Mouse (Mus musculus): ENCODE data around the gene Tfap2e. TPM values are rescaled to one million over a fixed set of nuclear protein-coding genes. Genes with fewer than 3 reads are reported as not detected.

Gene Tfap2e
- polyA plus RNA-seq, 1 experiment from 2014 or later = not detected

DNA sequence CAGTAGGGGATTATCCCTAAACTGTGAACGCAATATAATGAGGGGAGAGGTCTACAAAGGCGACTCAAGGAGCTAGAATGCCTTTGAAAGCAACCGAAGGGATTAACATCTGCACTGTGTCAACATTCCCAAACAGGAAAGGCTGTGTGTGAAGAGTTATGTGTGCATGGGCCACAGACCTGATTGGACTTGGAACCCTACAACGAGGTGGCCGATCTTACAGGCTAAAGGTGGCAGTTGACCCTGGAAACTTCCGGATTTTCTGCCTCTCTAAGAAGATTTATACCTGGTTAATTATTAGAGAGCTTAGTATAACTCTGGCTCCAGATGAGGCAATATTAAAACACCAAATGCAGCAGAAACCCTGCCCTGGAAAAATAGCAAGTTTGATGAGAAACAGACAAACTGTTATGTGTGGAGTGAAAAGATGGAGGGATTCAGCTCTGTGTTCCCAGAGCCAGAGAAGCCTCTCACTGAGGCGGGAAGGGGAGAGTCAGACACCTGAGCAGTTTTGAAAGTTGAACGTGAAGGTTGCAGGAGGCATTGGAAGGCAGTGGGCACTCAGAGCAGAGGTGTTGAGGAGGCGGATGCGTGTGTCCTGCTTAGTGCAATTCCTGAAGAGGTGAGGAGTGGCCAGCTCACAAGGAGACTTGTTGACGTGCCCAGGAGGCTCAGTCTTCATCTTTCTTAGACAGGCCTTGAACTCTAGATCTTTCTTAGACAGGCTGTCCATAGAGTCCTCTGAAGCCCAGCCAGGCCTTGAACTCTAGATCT lies 26.7 kb upstream of the Tfap2e start:
- Histone ChIP-seq H3K27ac (replicated peaks) (no peak overlapping the region; the same call in 1 of the 2 replicates), H3K4me1 (replicated peaks) (0 out of 2 replicates have a peak, but pooled peaks cover 3% of the 10 kb centered on the region), H3K9me3 (replicated peaks) (no peaks in the 10 kb centered on the region), H3K36me3 (replicated peaks) (peaks cover 9% of the 10 kb centered on the region), H3K27me3 (no peaks in the 10 kb centered on the region), H3K4me3 (replicated peaks) (no peak overlapping the region), H3K9ac (no peak overlapping the region), H3K4me2 (no peak overlapping the region)
- 68% methylated on average over 11 of the region's 11 CpGs for WGBS (ENCODE audit: insufficient replicate concordance)
- ATAC-seq (ENCODE audit: insufficient read depth) = 0 out of 2 replicates have a peak, but pooled peaks have one; percentile 22

DNA sequence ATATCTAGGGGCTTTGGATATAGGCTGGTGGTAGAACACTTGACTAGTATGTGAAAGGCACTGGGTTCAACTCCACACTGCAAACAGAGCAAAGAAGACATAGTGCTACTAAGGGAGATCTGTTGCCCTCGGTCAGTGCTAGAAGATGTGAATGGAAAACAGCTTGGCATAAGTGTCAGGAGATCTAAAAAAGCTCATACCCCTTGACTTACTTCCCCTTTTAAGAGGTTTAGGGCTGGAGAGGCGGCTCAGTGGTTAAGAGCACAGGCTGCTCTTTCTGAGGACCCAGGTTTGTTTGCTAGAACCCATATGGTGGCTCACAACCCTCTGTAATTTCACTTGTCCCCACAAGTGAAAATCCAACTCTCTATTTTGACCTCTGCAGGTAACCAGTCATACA lies 23.4 kb upstream of the Tfap2e start:
- Histone ChIP-seq H3K36me3 (replicated peaks) (peaks cover 9% of the 10 kb centered on the region), H3K4me2 (no peak overlapping the region), H3K4me3 (replicated peaks) (no peak overlapping the region), H3K4me1 (replicated peaks) (peaks cover 9% of the 10 kb centered on the region), H3K9me3 (replicated peaks) (no peaks in the 10 kb centered on the region), H3K9ac (no peak overlapping the region), H3K27ac (replicated peaks) (no peak overlapping the region), H3K27me3 (no peaks in the 10 kb centered on the region)
- 36% methylated on average over 2 of the region's 2 CpGs for WGBS (ENCODE audit: insufficient replicate concordance)
- ATAC-seq (ENCODE audit: insufficient read depth) = no peak

DNA sequence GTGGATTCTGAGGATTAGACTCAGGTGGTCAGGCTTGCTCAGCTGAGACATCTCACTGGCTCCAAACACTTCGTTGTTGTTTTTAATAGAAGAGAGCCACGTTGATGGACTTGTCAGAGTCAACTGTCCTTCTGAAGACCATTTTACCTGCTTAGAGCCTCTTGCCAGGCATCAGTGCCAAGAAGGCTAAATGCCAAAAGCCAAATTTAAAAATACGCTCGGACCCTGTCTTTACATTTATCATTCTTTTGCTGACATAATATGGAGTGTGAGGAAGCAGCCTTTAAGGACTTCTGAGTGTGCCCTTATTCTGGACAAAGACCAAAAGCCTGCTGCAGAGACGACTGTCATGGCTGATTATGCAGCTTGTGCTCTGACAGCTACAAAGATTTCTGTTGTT lies 22.3 kb upstream of the Tfap2e start:
- no peak overlapping the region for H3K9ac ChIP-seq
- H3K4me3 ChIP-seq (replicated peaks) = no peak overlapping the region
- WGBS (ENCODE audit: insufficient replicate concordance) = 64% methylated on average over 5 of the region's 5 CpGs
- no peaks in the 10 kb centered on the region for H3K9me3 ChIP-seq (replicated peaks)
- ATAC-seq (ENCODE audit: insufficient read depth) = no peak
- H3K36me3 ChIP-seq (replicated peaks) = peaks cover 9% of the 10 kb centered on the region
- no peak overlapping the region for H3K4me2 ChIP-seq
- H3K27ac ChIP-seq (replicated peaks) = no peak overlapping the region
- H3K4me1 ChIP-seq (replicated peaks) = peaks cover 16% of the 10 kb centered on the region
- no peaks in the 10 kb centered on the region for H3K27me3 ChIP-seq

DNA sequence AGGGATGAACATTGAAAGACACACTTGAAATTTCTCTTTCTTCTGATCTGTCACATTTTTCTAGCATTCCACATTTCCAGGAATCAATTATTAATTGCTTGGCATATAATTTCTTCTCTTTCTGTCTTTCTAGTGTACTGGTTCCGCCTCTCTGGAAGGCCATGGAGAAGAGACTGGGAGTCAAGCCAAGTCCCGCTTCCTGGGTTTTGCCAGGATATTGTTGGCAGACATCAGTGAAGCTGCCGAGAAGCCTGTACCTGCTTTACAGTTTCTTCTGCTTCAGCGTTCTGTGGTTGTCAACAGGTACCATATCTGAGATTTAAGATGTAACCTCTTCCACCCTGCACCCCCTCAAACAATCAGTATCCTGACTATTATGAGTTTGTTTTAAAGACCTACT lies 20.7 kb upstream of the Tfap2e start:
- ATAC-seq (ENCODE audit: insufficient read depth) = no peak
- Histone ChIP-seq H3K9ac (no peak overlapping the region), H3K4me3 (replicated peaks) (no peak overlapping the region), H3K36me3 (replicated peaks) (peaks cover 9% of the 10 kb centered on the region), H3K27ac (replicated peaks) (no peak overlapping the region), H3K27me3 (no peaks in the 10 kb centered on the region), H3K4me1 (replicated peaks) (peaks cover 25% of the 10 kb centered on the region), H3K9me3 (replicated peaks) (no peaks in the 10 kb centered on the region), H3K4me2 (no peak overlapping the region)
- WGBS (ENCODE audit: insufficient replicate concordance) = 69% methylated on average over 4 of the region's 4 CpGs

DNA sequence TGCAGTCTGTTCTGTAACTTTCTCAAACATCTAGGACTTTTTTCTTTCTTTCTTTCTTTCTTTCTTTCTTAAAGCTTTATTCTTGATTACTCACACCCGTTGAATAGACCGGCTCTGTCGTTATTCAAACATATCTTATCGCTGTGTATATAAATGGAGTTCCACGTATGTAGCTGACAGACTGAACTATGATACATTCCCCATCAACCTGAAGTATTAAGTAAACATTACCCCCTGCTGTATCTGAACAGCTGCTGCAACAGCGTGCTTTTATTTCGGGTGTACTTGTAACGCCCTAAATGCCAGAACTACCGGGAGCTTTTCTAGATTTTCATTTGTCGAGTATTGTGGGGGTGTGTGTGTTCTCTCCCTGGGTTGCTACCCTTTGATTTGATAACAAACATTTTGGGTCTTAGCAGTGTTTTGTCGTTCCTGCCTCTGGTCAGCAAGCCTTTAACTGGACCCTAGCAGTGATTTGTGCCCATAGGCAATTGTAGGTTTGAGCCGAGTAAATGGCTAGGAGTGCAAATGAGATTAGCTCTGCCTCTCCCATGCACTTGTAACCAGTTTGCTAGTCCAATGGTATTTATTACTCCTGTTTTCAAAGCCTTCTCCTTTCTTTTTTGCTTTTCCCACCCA lies 18.8 kb upstream of the Tfap2e start:
- 58% methylated on average over 12 of the region's 12 CpGs for WGBS (ENCODE audit: insufficient replicate concordance)
- H3K9me3 ChIP-seq (replicated peaks) = no peaks in the 10 kb centered on the region
- peak overlapping the region; percentile 93 for H3K4me3 ChIP-seq (replicated peaks)
- H3K9ac ChIP-seq = no peak overlapping the region; the same call in 1 of the 2 replicates
- H3K4me1 ChIP-seq (replicated peaks) = peaks cover 28% of the 10 kb centered on the region
- H3K27ac ChIP-seq (replicated peaks) = no peak overlapping the region
- no peak for ATAC-seq (ENCODE audit: insufficient read depth)
- H3K36me3 ChIP-seq (replicated peaks) = peaks cover 7% of the 10 kb centered on the region
- H3K27me3 ChIP-seq = no peaks in the 10 kb centered on the region
- H3K4me2 ChIP-seq = peak overlapping the region; percentile 98

DNA sequence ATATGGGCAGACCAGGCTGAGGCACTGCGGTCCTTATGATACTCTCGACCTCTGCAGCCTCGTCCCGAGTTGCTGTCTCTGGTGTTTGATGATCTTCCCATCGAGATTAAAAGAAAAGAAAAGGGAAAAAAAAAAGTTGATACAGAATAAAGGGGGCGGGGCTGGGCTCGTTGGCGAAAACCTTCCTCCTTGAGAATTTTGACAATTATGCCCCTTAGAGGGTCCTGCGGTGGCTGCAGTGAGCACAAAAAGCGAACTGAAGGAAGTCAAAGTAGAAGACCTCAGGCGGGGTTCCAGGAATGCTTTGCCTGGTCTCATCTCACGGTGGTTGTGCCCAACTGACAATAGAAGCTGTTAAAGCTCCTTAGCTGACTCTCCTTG lies 18.2 kb upstream of the Tfap2e start:
- Histone ChIP-seq H3K36me3 (replicated peaks) (peaks cover 6% of the 10 kb centered on the region), H3K4me3 (replicated peaks) (peak overlapping the region; percentile 93), H3K4me2 (peak overlapping the region; percentile 98), H3K9ac (peak overlapping the region; percentile 90), H3K9me3 (replicated peaks) (no peaks in the 10 kb centered on the region), H3K27me3 (no peaks in the 10 kb centered on the region), H3K27ac (replicated peaks) (peak overlapping the region; percentile 91), H3K4me1 (replicated peaks) (peaks cover 28% of the 10 kb centered on the region)
- no peak for ATAC-seq (ENCODE audit: insufficient read depth)
- WGBS (ENCODE audit: insufficient replicate concordance) = 1% methylated on average over 12 of the region's 12 CpGs

DNA sequence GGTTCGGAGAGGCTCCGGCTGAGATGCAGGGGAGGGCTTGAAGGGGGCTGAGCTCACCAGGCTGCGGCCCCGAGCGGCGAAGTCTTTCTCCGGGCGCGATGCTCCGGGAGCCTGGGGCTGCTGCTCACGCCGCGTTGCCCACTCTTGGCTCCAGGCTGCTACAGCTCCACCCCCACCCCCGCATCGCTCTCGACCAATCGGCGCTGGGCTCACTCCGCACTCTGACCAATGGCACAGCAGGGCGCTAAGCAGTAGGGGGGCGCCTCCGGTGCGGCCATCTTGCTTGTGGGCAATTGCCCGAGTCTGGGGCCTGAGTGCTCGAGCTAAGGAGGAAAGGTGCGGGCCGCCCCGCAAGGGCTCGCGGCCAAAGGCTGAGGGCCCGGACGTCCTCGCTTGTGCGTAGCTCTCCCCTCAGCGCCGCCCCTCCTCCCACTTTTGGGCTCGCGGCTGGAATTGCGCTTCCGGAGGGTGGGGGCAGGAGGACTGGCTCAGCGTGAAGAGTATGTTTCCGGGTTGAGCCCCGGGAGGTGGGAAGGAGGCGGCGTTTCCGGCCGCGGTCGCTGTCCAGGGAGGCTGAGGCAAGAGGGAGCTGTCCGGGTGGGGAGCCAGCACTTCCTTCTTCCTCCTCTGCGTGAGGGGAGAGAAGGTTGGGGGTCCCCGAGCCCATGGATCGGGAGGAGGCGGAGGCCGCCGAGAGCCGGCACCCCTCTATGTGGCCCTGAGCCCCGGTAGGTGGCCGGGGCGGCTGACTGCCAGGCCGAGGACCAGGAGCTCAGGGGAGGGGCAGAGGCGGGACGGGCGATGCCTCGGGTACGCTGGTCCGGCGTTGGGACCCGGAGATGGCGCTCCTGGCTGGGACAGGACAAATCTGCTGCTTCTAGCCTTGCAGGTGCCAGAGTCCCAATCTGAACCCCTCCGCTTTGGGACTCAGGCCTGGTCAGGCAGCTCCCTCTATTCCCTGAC lies 17.5 kb upstream of the Tfap2e start, which contains the start of the genes Ncdn and AU040320:
Gene Ncdn (minus strand): TSS at position 171 of the 963 bp plus-strand sequence.
Gene AU040320 (plus strand): TSS at position 277 of the 963 bp plus-strand sequence.
- H3K27me3 ChIP-seq = no peaks in the 10 kb centered on the region
- peak within 1 kb of the TSS; percentile 90 for H3K9ac ChIP-seq
- H3K4me1 ChIP-seq (replicated peaks) = peaks cover 28% of the 10 kb centered on the region
- peaks cover 6% of the 10 kb centered on the region for H3K36me3 ChIP-seq (replicated peaks)
- WGBS (ENCODE audit: insufficient replicate concordance) = 0% methylated on average over 63 of the region's 71 CpGs
- no peaks in the 10 kb centered on the region for H3K9me3 ChIP-seq (replicated peaks)
- H3K4me2 ChIP-seq = peak within 1 kb of the TSS; percentile 98
- ATAC-seq (ENCODE audit: insufficient read depth) = peak; percentile 98
- peak within 1 kb of the TSS; percentile 91 for H3K27ac ChIP-seq (replicated peaks)
- H3K4me3 ChIP-seq (replicated peaks) = peak within 1 kb of the TSS; percentile 93

DNA sequence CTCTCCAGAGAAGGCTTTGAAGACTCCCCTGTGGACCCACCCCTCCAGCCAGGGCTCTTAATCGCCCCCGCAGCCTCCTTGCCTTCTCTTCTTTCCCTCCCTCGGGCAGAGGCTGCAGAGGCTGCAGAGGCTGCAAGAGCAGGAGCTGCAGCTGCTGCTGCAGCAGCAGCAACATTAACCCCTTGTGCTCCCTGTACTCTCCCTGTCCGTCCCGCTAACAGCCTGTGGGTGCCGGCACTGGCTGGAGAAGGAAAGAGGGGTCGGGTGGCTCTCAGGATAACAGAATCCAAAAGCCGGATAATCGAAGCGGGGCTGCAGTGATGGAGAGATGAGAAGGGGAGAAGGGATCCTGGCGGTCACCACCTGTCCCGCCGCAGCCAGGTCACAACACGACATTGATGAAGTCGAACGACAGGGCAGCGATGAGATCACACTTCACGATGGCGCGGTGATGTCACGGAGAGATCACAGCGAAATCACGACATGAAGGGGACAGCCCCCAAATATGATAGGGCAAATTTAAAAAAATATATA lies 16.6 kb upstream of the Tfap2e start:
- H3K36me3 ChIP-seq (replicated peaks) = peaks cover 11% of the 10 kb centered on the region; the same call in 1 of the 2 replicates
- ATAC-seq (ENCODE audit: insufficient read depth) = no peak
- WGBS (ENCODE audit: insufficient replicate concordance) = under 1% methylated on average over 23 of the region's 23 CpGs
- no peaks in the 10 kb centered on the region for H3K9me3 ChIP-seq (replicated peaks)
- H3K4me1 ChIP-seq (replicated peaks) = peaks cover 28% of the 10 kb centered on the region
- no peak overlapping the region; the same call in 1 of the 2 replicates for H3K27ac ChIP-seq (replicated peaks)
- peak overlapping the region; percentile 93 for H3K4me3 ChIP-seq (replicated peaks)
- peak overlapping the region; percentile 90 for H3K9ac ChIP-seq
- no peaks in the 10 kb centered on the region for H3K27me3 ChIP-seq
- H3K4me2 ChIP-seq = peak overlapping the region; percentile 98

DNA sequence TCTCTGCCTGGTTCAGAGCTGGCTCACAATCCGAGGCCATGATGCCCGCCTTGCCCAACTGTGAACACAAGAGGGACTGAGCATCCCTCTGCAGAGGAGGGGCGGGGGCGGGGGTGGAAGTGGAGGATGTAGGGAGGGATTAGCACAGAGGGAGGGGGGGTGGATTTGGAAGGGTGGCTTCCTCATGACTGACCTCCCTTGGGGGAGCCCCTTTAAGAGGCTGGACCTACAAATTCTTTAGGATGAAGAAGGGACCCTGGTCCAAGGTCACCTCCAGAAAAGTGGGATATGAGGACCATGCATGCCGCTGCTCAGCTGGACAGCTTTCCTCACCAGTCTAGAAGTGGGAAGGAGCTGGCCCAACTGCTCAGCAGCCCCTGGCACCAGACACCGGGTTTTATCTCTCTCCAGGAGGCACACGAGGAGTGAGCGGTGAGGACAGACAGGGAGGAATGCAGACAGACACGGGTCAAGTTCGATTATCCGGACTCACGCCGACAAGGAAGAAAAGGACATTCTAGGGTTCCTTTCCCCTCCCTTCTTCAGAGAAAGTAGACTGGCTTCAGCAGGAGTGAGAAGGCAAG lies 16.1 kb upstream of the Tfap2e start:
- H3K4me3 ChIP-seq (replicated peaks) = peak overlapping the region; percentile 93

DNA sequence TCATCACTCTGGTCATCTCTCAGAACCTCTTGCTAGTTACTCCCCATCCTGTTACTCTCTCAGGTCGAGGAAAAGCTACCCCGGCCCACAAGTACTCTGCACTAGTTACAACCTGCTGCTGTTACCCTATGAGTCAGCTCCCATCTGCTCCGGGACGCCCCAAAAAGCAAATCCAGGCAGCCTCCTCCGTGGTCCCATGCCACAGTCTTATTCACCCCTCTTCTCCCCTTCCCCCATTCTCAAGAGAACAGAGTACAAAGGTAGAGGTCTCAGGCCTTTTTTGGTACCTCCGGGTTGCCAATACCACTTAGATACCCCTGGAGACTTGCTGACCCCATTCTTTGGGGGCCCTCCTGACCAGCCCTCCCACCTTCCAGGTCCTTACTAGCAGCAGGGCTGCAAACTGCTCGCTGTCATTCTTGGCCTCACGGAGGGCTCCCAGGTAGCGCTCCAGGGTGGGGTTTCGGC lies 15.6 kb upstream of the Tfap2e start:
- no peaks in the 10 kb centered on the region for H3K9me3 ChIP-seq (replicated peaks)
- WGBS (ENCODE audit: insufficient replicate concordance) = 76% methylated on average over 10 of the region's 10 CpGs
- no peaks in the 10 kb centered on the region for H3K27me3 ChIP-seq
- peaks cover 19% of the 10 kb centered on the region for H3K36me3 ChIP-seq (replicated peaks)
- H3K27ac ChIP-seq (replicated peaks) = no peak overlapping the region
- no peak overlapping the region for H3K9ac ChIP-seq
- peaks cover 28% of the 10 kb centered on the region for H3K4me1 ChIP-seq (replicated peaks)
- no peak for ATAC-seq (ENCODE audit: insufficient read depth)
- peak overlapping the region; percentile 93; the same call in 1 of the 2 replicates for H3K4me3 ChIP-seq (replicated peaks)
- peak overlapping the region; percentile 98 for H3K4me2 ChIP-seq

More for the DNA sequence above, 16.1 kb upstream of the Tfap2e start:
- H3K36me3 ChIP-seq (replicated peaks) = peaks cover 15% of the 10 kb centered on the region
- no peak overlapping the region for H3K27ac ChIP-seq (replicated peaks)
- no peak for ATAC-seq (ENCODE audit: insufficient read depth)
- no peaks in the 10 kb centered on the region for H3K27me3 ChIP-seq
- 17% methylated on average over 13 of the region's 13 CpGs for WGBS (ENCODE audit: insufficient replicate concordance)
- H3K4me1 ChIP-seq (replicated peaks) = peaks cover 28% of the 10 kb centered on the region
- peak overlapping the region; percentile 90 for H3K9ac ChIP-seq
- H3K9me3 ChIP-seq (replicated peaks) = no peaks in the 10 kb centered on the region
- H3K4me2 ChIP-seq = peak overlapping the region; percentile 98
